Mouse (Mus musculus): ENCODE results near the gene Gm17268. TPM values are rescaled to one million over a fixed set of nuclear protein-coding genes. Genes with fewer than 3 reads are reported as not detected.

The Gm17268 gene
- total RNA-seq (2012; rRNA removed): not detected in 2 replicates

GRCm38 (mm10) chr11:82038535-82038934 lies at the start of gene Gm17268:
Gene Gm17268 (minus strand): TSS chr11:82038562.
- H3K4me1 ChIP-seq (ENCODE audit: control insufficient read depth in 2 of 2, insufficient read depth in 2 of 2, low read length in 2 of 2, poor library complexity in 1 of 2): no peaks in the 10 kb centered on the region
- H3K4me3 ChIP-seq (ENCODE audit: insufficient read depth in 1 of 2, low read depth in 1 of 2, low read length in 2 of 2, poor library complexity in 1 of 2, severe bottlenecking in 1 of 2): no peak within 1 kb of the TSS
- H3K36me3 ChIP-seq (ENCODE audit: control insufficient read depth, insufficient read depth, low read length, poor library complexity, severe bottlenecking): no peaks in the 10 kb centered on the region
- in situ Hi-C loops (cut with MboI; ENCODE audit: low sequenced_read_pairs in 2 of 2, unreplicated experiment in 2 of 2): no loop called here
- no peak within 1 kb of the TSS for H3K27ac ChIP-seq (ENCODE audit: insufficient read depth, low read depth, low read length, poor library complexity, severe bottlenecking)
- DNase-seq (ENCODE audit: low read depth, low spot score): no peak
- H3K9me3 ChIP-seq (ENCODE audit: control insufficient read depth, insufficient read depth, low read depth, low read length): no peaks in the 10 kb centered on the region
- TF ChIP-seq CHD2 (IDR thresholded peaks at IDR 0.05; ENCODE audit: low read depth, low read length): no peak
- TF ChIP-seq ZC3H11A (IDR thresholded peaks at IDR 0.05; ENCODE audit: borderline replicate concordance, low read depth, low read length): no peak
- TF ChIP-seq ZNF384 (IDR thresholded peaks at IDR 0.05; ENCODE audit: low read depth, low read length): no peak
- no peak for TF ChIP-seq MAFK (IDR thresholded peaks at IDR 0.05; ENCODE audit: insufficient read depth, low read depth, low read length)
- TF ChIP-seq HCFC1 (IDR thresholded peaks at IDR 0.05; ENCODE audit: borderline replicate concordance, insufficient read depth, low read length): no peak
- no peak within 1 kb of the TSS for H3K9ac ChIP-seq (ENCODE audit: insufficient read depth, low read depth, low read length, poor library complexity, severe bottlenecking)

GRCm38 (mm10) chr11:82084360-82084759 lies 46.0 kb upstream of the Gm17268 start:
- no peak for DNase-seq (ENCODE audit: low read depth, low spot score)
- no peak overlapping the region for H3K27ac ChIP-seq (ENCODE audit: insufficient read depth, low read depth, low read length, poor library complexity, severe bottlenecking)
- TF ChIP-seq HCFC1 (IDR thresholded peaks at IDR 0.05; ENCODE audit: borderline replicate concordance, insufficient read depth, low read length): no peak
- H3K4me1 ChIP-seq (ENCODE audit: control insufficient read depth in 2 of 2, insufficient read depth in 2 of 2, low read length in 2 of 2, poor library complexity in 1 of 2): no peaks in the 10 kb centered on the region
- H3K9ac ChIP-seq (ENCODE audit: insufficient read depth, low read depth, low read length, poor library complexity, severe bottlenecking): no peak overlapping the region
- no peaks in the 10 kb centered on the region for H3K9me3 ChIP-seq (ENCODE audit: control insufficient read depth, insufficient read depth, low read depth, low read length)
- no peaks in the 10 kb centered on the region for H3K36me3 ChIP-seq (ENCODE audit: control insufficient read depth, insufficient read depth, low read length, poor library complexity, severe bottlenecking)
- in situ Hi-C loops (cut with MboI; ENCODE audit: low sequenced_read_pairs in 2 of 2, unreplicated experiment in 2 of 2): no loop called here
- no peak overlapping the region for H3K4me3 ChIP-seq (ENCODE audit: insufficient read depth in 1 of 2, low read depth in 1 of 2, low read length in 2 of 2, poor library complexity in 1 of 2, severe bottlenecking in 1 of 2)

DNA sequence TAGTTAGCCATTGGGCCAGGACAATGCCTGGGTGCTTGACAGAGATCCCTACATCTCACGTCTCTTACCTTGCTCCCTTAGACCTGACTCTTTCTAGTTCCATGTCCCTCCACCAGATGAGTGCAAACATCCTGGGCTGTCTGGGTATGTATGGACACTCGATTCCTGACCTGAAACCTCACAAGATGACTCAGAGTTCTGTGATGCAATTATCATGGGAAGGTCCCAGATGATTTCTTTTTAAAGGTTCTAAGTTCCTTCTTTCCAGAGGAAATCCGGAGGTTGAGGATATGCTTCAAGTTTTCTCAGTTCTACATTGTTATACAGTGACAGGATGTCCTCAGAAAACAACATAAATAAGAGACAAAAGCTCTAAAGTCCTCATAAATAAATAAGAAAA lies 42.5 kb upstream of the Gm17268 start:
- Histone ChIP-seq H3K27ac (ENCODE audit: insufficient read depth, low read depth, low read length, poor library complexity, severe bottlenecking) (no peak overlapping the region), H3K4me3 (ENCODE audit: insufficient read depth in 1 of 2, low read depth in 1 of 2, low read length in 2 of 2, poor library complexity in 1 of 2, severe bottlenecking in 1 of 2) (no peak overlapping the region), H3K4me1 (ENCODE audit: control insufficient read depth in 2 of 2, insufficient read depth in 2 of 2, low read length in 2 of 2, poor library complexity in 1 of 2) (no peaks in the 10 kb centered on the region), H3K9me3 (ENCODE audit: control insufficient read depth, insufficient read depth, low read depth, low read length) (no peaks in the 10 kb centered on the region), H3K36me3 (ENCODE audit: control insufficient read depth, insufficient read depth, low read length, poor library complexity, severe bottlenecking) (no peaks in the 10 kb centered on the region), H3K9ac (ENCODE audit: insufficient read depth, low read depth, low read length, poor library complexity, severe bottlenecking) (no peak overlapping the region)
- TF ChIP-seq ZNF384 (IDR thresholded peaks at IDR 0.05; ENCODE audit: low read depth, low read length) (no peak), CHD2 (IDR thresholded peaks at IDR 0.05; ENCODE audit: low read depth, low read length) (no peak), HCFC1 (IDR thresholded peaks at IDR 0.05; ENCODE audit: borderline replicate concordance, insufficient read depth, low read length) (no peak), MAFK (IDR thresholded peaks at IDR 0.05; ENCODE audit: insufficient read depth, low read depth, low read length) (no peak), ZC3H11A (IDR thresholded peaks at IDR 0.05; ENCODE audit: borderline replicate concordance, low read depth, low read length) (no peak)
- in situ Hi-C loops (cut with MboI; ENCODE audit: low sequenced_read_pairs in 2 of 2, unreplicated experiment in 2 of 2): no loop called here
- no peak for DNase-seq (ENCODE audit: low read depth, low spot score)

DNA sequence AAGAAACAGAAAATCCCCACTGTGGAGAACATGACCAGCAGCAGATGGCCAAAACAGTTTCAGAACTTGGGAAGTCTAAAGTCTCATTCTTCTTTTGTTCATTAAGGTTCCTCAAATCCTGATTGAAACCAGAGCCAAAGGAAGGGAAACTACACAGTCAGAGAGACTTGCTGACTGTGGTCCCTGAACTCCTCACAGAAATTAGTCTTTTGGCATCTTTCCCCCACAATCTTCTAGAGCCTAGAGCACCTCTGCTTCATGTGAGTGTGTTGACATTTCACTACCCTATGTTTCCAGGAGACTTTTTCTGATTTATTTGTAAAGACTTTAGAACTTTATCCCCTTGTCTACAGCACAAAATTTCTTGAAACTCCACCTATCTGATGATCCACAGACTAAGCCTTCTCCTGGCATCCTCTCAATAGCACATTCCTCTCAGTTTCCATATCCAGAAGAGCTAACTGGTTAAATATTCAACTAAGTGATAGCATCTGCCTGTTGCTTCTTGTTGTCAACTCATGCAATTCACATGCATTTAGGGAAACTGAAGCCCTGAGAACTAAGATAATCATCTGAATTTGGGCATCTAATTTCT lies 39.9 kb upstream of the Gm17268 start:
- in situ Hi-C loops (cut with MboI; ENCODE audit: low sequenced_read_pairs in 2 of 2, unreplicated experiment in 2 of 2): no loop called here
- H3K9ac ChIP-seq (ENCODE audit: insufficient read depth, low read depth, low read length, poor library complexity, severe bottlenecking): no peak overlapping the region
- H3K36me3 ChIP-seq (ENCODE audit: control insufficient read depth, insufficient read depth, low read length, poor library complexity, severe bottlenecking): no peaks in the 10 kb centered on the region
- H3K27ac ChIP-seq (ENCODE audit: insufficient read depth, low read depth, low read length, poor library complexity, severe bottlenecking): no peak overlapping the region
- H3K4me1 ChIP-seq (ENCODE audit: control insufficient read depth in 2 of 2, insufficient read depth in 2 of 2, low read length in 2 of 2, poor library complexity in 1 of 2): no peaks in the 10 kb centered on the region
- no peaks in the 10 kb centered on the region for H3K9me3 ChIP-seq (ENCODE audit: control insufficient read depth, insufficient read depth, low read depth, low read length)
- no peak for DNase-seq (ENCODE audit: low read depth, low spot score)
- TF ChIP-seq ZC3H11A (IDR thresholded peaks at IDR 0.05; ENCODE audit: borderline replicate concordance, low read depth, low read length): no peak
- TF ChIP-seq HCFC1 (IDR thresholded peaks at IDR 0.05; ENCODE audit: borderline replicate concordance, insufficient read depth, low read length): no peak
- TF ChIP-seq MAFK (IDR thresholded peaks at IDR 0.05; ENCODE audit: insufficient read depth, low read depth, low read length): no peak
- TF ChIP-seq ZNF384 (IDR thresholded peaks at IDR 0.05; ENCODE audit: low read depth, low read length): no peak
- TF ChIP-seq CHD2 (IDR thresholded peaks at IDR 0.05; ENCODE audit: low read depth, low read length): no peak
- H3K4me3 ChIP-seq (ENCODE audit: insufficient read depth in 1 of 2, low read depth in 1 of 2, low read length in 2 of 2, poor library complexity in 1 of 2, severe bottlenecking in 1 of 2): no peak overlapping the region

- in situ Hi-C loops (cut with MboI; ENCODE audit: low sequenced_read_pairs in 2 of 2, unreplicated experiment in 2 of 2): no loop called here
- DNase-seq (ENCODE audit: low read depth, low spot score): no peak
These were observed 38.7 kb upstream of the Gm17268 start for GRCm38 (mm10) chr11:82077031-82077430.

More at GRCm38 (mm10) chr11:82077031-82077430, 38.7 kb upstream of the Gm17268 start:
- Histone ChIP-seq H3K9ac (ENCODE audit: insufficient read depth, low read depth, low read length, poor library complexity, severe bottlenecking) (no peak overlapping the region), H3K9me3 (ENCODE audit: control insufficient read depth, insufficient read depth, low read depth, low read length) (no peaks in the 10 kb centered on the region), H3K27ac (ENCODE audit: insufficient read depth, low read depth, low read length, poor library complexity, severe bottlenecking) (no peak overlapping the region), H3K4me3 (ENCODE audit: insufficient read depth in 1 of 2, low read depth in 1 of 2, low read length in 2 of 2, poor library complexity in 1 of 2, severe bottlenecking in 1 of 2) (no peak overlapping the region), H3K4me1 (ENCODE audit: control insufficient read depth in 2 of 2, insufficient read depth in 2 of 2, low read length in 2 of 2, poor library complexity in 1 of 2) (no peaks in the 10 kb centered on the region), H3K36me3 (ENCODE audit: control insufficient read depth, insufficient read depth, low read length, poor library complexity, severe bottlenecking) (no peaks in the 10 kb centered on the region)
- TF ChIP-seq ZC3H11A (IDR thresholded peaks at IDR 0.05; ENCODE audit: borderline replicate concordance, low read depth, low read length) (no peak), CHD2 (IDR thresholded peaks at IDR 0.05; ENCODE audit: low read depth, low read length) (no peak), MAFK (IDR thresholded peaks at IDR 0.05; ENCODE audit: insufficient read depth, low read depth, low read length) (no peak), HCFC1 (IDR thresholded peaks at IDR 0.05; ENCODE audit: borderline replicate concordance, insufficient read depth, low read length) (no peak), ZNF384 (IDR thresholded peaks at IDR 0.05; ENCODE audit: low read depth, low read length) (no peak)

Data from ES-E14 (cell line).